Mouse (Mus musculus): ENCODE results near the gene Golga1. TPM values are rescaled to one million over a fixed set of nuclear protein-coding genes. Genes with fewer than 3 reads are reported as not detected.
A peak's percentile ranks its signal among the peaks of the same experiment; 100 is the strongest.
"Not testable (repeated sequence)": the region's sequence is repeated elsewhere in the genome, so short reads cannot be mapped to it uniquely, and the experiment has no call there.

Golga1 gene
- 22.7 and 24.0 TPM in 2 replicates for polyA plus RNA-seq (2016; fragmentation: Nextera tagmentation; extraction: Ambion mirVana)

DNA sequence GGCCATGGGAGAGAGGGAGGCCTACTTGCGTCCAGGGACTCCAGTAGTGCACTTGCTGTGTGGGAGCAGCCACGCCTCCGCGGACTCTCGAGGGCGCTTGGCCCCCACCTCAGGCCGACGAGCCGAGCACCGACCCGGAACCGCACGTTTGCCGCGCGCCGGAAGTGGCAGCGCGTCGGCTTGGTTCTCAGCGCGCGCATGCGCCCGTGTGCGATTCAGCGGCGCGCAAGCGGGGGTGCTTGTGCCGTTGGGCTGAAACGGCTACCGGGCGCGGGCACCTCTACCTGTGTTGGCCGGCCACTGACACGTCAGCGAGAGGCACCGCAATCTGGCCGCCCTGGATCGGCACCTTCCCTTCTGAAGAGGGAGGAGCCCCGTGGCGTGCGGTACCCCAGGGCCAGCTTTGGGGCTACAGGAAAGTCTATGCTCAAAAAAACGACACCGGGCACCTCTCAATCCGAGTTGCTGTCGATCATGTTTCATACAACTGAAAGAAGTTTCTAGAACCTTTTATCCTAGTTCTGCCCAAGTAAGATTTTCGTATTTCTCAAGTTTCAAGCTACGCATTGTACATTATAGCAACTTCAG lies at the start of gene Golga1:
TSS of gene Golga1 (minus strand) at position 142 of the 588 bp plus-strand sequence.
- no peaks in the 10 kb centered on the region for H3K27me3 ChIP-seq (ENCODE audit: poor library complexity, severe bottlenecking)
- peaks cover 26% of the 10 kb centered on the region for H3K36me3 ChIP-seq (replicated peaks)
- H3K9me3 ChIP-seq, result no peaks in the 10 kb centered on the region
- peak; percentile 88 for DNase-seq (ENCODE audit: extremely low spot score, low spot score)
- H3K27ac ChIP-seq, result peak within 1 kb of the TSS; percentile 94
- H3K4me1 ChIP-seq, result peaks cover 20% of the 10 kb centered on the region
- H3K4me3 ChIP-seq, result peak within 1 kb of the TSS; percentile 82
- under 1% methylated on average over 50 of the region's 50 CpGs for WGBS

DNA sequence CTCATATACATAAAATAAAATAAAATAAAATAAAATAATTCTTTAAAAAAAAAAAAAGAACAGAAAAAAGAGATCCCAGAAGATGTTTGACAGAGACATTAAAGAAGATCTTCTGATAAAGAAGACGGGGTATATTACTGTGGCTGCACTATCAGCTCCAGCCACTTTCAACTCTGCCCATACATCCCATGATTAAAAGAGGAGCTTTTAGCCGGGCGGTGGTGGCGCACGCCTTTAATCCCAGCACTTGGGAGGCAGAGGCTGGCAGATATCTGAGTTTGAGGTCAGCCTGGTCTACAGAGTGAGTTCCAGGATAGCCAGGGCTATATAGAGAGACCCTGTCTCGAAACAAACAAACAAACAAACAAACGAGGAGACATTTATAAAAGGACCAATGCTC lies 48.8 kb upstream of the Golga1 start:
- H3K36me3 ChIP-seq (replicated peaks), result peaks cover 75% of the 10 kb centered on the region
- no peak for DNase-seq (ENCODE audit: extremely low spot score, low spot score)

GRCm38 (mm10) chr2:39110514-39110913 lies 45.2 kb upstream of the Golga1 start:
- Histone ChIP-seq H3K4me1 (no peaks in the 10 kb centered on the region), H3K27me3 (ENCODE audit: poor library complexity, severe bottlenecking) (no peaks in the 10 kb centered on the region), H3K9me3 (no peaks in the 10 kb centered on the region), H3K4me3 (no peak overlapping the region), H3K27ac (no peak overlapping the region), H3K36me3 (replicated peaks) (peaks cover 71% of the 10 kb centered on the region)
- no peak for DNase-seq (ENCODE audit: extremely low spot score, low spot score)

More for the DNA sequence above, 48.8 kb upstream of the Golga1 start:
- Histone ChIP-seq H3K27me3 (ENCODE audit: poor library complexity, severe bottlenecking) (no peaks in the 10 kb centered on the region), H3K4me3 (no peak overlapping the region), H3K9me3 (no peaks in the 10 kb centered on the region), H3K4me1 (no peaks in the 10 kb centered on the region), H3K27ac (no peak overlapping the region)
- WGBS, result 96% methylated on average over 7 of the region's 7 CpGs

- not testable (repeated sequence) for H3K27ac ChIP-seq; H3K4me3 ChIP-seq; DNase-seq (ENCODE audit: extremely low spot score, low spot score); H3K9me3 ChIP-seq; H3K27me3 ChIP-seq (ENCODE audit: poor library complexity, severe bottlenecking); H3K4me1 ChIP-seq
- H3K36me3 ChIP-seq (replicated peaks), result peaks cover 75% of the 10 kb centered on the region
These were observed 44.4 kb upstream of the Golga1 start for GRCm38 (mm10) chr2:39109712-39110111.

DNA sequence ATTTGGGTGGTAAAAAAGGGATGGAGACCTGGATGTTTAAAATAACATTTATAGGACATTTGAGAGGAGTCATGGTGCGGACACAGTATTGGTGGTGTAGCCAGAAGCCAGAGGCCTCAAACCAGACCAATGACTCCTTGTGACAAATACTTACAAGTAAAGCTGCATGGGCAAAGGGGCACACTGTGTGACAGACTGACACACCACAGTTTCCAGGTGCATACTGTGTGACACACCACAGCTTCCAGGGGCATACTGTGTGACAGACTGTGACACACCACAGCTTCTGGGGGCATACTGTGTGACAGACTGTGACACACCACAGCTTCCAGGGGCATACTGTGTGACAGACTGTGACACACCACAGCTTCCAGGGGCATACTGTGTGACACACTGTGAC lies 34.6 kb upstream of the Golga1 start:
- peaks cover 62% of the 10 kb centered on the region for H3K36me3 ChIP-seq (replicated peaks)

GRCm38 (mm10) chr2:39097993-39098392 lies 32.7 kb upstream of the Golga1 start:
- Histone ChIP-seq H3K9me3 (no peaks in the 10 kb centered on the region; the same call in 1 of the 2 replicates), H3K27ac (no peak overlapping the region), H3K4me3 (no peak overlapping the region), H3K4me1 (no peaks in the 10 kb centered on the region), H3K36me3 (replicated peaks) (peaks cover 56% of the 10 kb centered on the region), H3K27me3 (ENCODE audit: poor library complexity, severe bottlenecking) (no peaks in the 10 kb centered on the region)
- no peak for DNase-seq (ENCODE audit: extremely low spot score, low spot score)

More for the DNA sequence above, 34.6 kb upstream of the Golga1 start:
- not testable (repeated sequence) for H3K4me3 ChIP-seq; H3K27ac ChIP-seq; DNase-seq (ENCODE audit: extremely low spot score, low spot score); H3K4me1 ChIP-seq; H3K9me3 ChIP-seq; H3K27me3 ChIP-seq (ENCODE audit: poor library complexity, severe bottlenecking)
- WGBS, result 98% methylated on average over 1 of the region's 1 CpGs

GRCm38 (mm10) chr2:39091966-39092365 lies 26.6 kb upstream of the Golga1 start:
- DNase-seq (ENCODE audit: extremely low spot score, low spot score), result no peak
- Histone ChIP-seq H3K27me3 (ENCODE audit: poor library complexity, severe bottlenecking) (no peaks in the 10 kb centered on the region), H3K4me1 (no peaks in the 10 kb centered on the region), H3K9me3 (no peaks in the 10 kb centered on the region), H3K4me3 (no peak overlapping the region), H3K36me3 (replicated peaks) (peaks cover 49% of the 10 kb centered on the region), H3K27ac (no peak overlapping the region)
- 88% methylated on average over 1 of the region's 1 CpGs for WGBS

- no peaks in the 10 kb centered on the region for H3K9me3 ChIP-seq
- no peak overlapping the region for H3K27ac ChIP-seq
- H3K4me3 ChIP-seq, result no peak overlapping the region
- H3K4me1 ChIP-seq, result no peaks in the 10 kb centered on the region
- peaks cover 75% of the 10 kb centered on the region for H3K36me3 ChIP-seq (replicated peaks)
- 90% methylated on average over 3 of the region's 3 CpGs for WGBS
- H3K27me3 ChIP-seq (ENCODE audit: poor library complexity, severe bottlenecking), result no peaks in the 10 kb centered on the region
- DNase-seq (ENCODE audit: extremely low spot score, low spot score), result no peak
These were observed 17.4 kb upstream of the Golga1 start for GRCm38 (mm10) chr2:39082706-39083105.

GRCm38 (mm10) chr2:39070666-39071065 lies 5.3 kb upstream of the Golga1 start:
- Histone ChIP-seq H3K27me3 (ENCODE audit: poor library complexity, severe bottlenecking) (no peaks in the 10 kb centered on the region), H3K27ac (no peak overlapping the region), H3K9me3 (no peaks in the 10 kb centered on the region), H3K36me3 (replicated peaks) (no peaks in the 10 kb centered on the region), H3K4me1 (0 out of 2 replicates have a peak, but pooled peaks cover 6% of the 10 kb centered on the region), H3K4me3 (no peak overlapping the region)
- DNase-seq (ENCODE audit: extremely low spot score, low spot score), result no peak

GRCm38 (mm10) chr2:39069096-39069495 lies 3.8 kb upstream of the Golga1 start:
- Histone ChIP-seq H3K9me3 (no peaks in the 10 kb centered on the region), H3K36me3 (replicated peaks) (no peaks in the 10 kb centered on the region), H3K4me1 (peaks cover 18% of the 10 kb centered on the region), H3K27me3 (ENCODE audit: poor library complexity, severe bottlenecking) (no peaks in the 10 kb centered on the region), H3K4me3 (no peak overlapping the region), H3K27ac (no peak overlapping the region)
- no peak for DNase-seq (ENCODE audit: extremely low spot score, low spot score)
- 72% methylated on average over 1 of the region's 1 CpGs for WGBS

GRCm38 (mm10) chr2:39064687-39065399 lies 498 bp downstream of the Golga1 start:
- H3K4me3 ChIP-seq, result peak overlapping the region; percentile 82
- no peak for DNase-seq (ENCODE audit: extremely low spot score, low spot score)
- no peaks in the 10 kb centered on the region for H3K9me3 ChIP-seq
- peaks cover 32% of the 10 kb centered on the region for H3K36me3 ChIP-seq (replicated peaks)
- peak overlapping the region; percentile 94 for H3K27ac ChIP-seq
- H3K4me1 ChIP-seq, result peaks cover 20% of the 10 kb centered on the region
- H3K27me3 ChIP-seq (ENCODE audit: poor library complexity, severe bottlenecking), result no peaks in the 10 kb centered on the region
- WGBS, result 8% methylated on average over 25 of the region's 25 CpGs

DNA sequence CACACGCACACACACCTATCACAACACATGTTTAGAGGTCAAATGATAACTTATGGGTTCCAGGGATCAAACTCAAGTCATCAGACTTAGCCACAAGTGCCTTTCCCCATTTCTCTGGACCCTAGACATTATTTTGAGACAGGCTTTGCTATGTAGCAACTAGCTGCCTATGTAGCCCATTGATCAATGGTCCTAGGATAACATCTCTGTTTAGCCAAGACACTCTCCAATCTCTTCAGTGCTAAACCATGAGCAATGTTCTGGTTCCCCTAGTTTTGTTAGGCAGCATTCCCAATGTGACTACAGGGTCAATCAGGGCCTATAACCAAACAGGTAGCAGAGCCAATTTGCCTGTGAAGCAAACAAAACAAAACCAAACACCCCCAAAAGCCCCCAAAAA lies 16.8 kb downstream of the Golga1 start:
- WGBS, result 96% methylated on average over 1 of the region's 1 CpGs
- DNase-seq (ENCODE audit: extremely low spot score, low spot score), result no peak
- H3K4me1 ChIP-seq, result no peaks in the 10 kb centered on the region
- H3K4me3 ChIP-seq, result no peak overlapping the region
- no peaks in the 10 kb centered on the region for H3K9me3 ChIP-seq
- H3K27me3 ChIP-seq (ENCODE audit: poor library complexity, severe bottlenecking), result no peaks in the 10 kb centered on the region
- no peak overlapping the region for H3K27ac ChIP-seq
- peaks cover 98% of the 10 kb centered on the region for H3K36me3 ChIP-seq (replicated peaks)

GRCm38 (mm10) chr2:39040215-39040614 lies 25.1 kb downstream of the Golga1 start:
- 92% methylated on average over 1 of the region's 1 CpGs for WGBS
- no peaks in the 10 kb centered on the region for H3K9me3 ChIP-seq
- H3K4me1 ChIP-seq, result no peaks in the 10 kb centered on the region
- no peaks in the 10 kb centered on the region for H3K27me3 ChIP-seq (ENCODE audit: poor library complexity, severe bottlenecking)
- peaks cover 85% of the 10 kb centered on the region for H3K36me3 ChIP-seq (replicated peaks)
- no peak overlapping the region for H3K4me3 ChIP-seq
- H3K27ac ChIP-seq, result no peak overlapping the region
- no peak for DNase-seq (ENCODE audit: extremely low spot score, low spot score)
